Mouse (Mus musculus): ENCODE measurements around the gene Mybpc1. TPM values are rescaled to one million over a fixed set of nuclear protein-coding genes. Genes with fewer than 3 reads are reported as not detected.

The Mybpc1 gene
- polyA plus RNA-seq (2015; fragmentation: Nextera tagmentation; extraction: Ambion mirVana): 1.9 and 3.9 TPM in 2 replicates

GRCm38 (mm10) chr10:88604943-88605342 lies at the start of gene Mybpc1:
Gene Mybpc1, minus strand, starts transcription at chr10:88605152.
- no peak within 1 kb of the TSS for H3K4me2 ChIP-seq
- no peak within 1 kb of the TSS for H3K4me3 ChIP-seq (replicated peaks)
- H3K27me3 ChIP-seq (replicated peaks): no peaks in the 10 kb centered on the region
- no peak within 1 kb of the TSS for H3K9ac ChIP-seq
- no peaks in the 10 kb centered on the region for H3K9me3 ChIP-seq
- WGBS: 25% methylated on average over 16 of the region's 16 CpGs
- H3K27ac ChIP-seq: no peak within 1 kb of the TSS
- H3K36me3 ChIP-seq: no peaks in the 10 kb centered on the region
- no peak for ATAC-seq (ENCODE audit: insufficient read depth, low FRiP score, low read depth)
- no peaks in the 10 kb centered on the region for H3K4me1 ChIP-seq

- Histone ChIP-seq H3K9me3 (no peaks in the 10 kb centered on the region), H3K27me3 (replicated peaks) (no peaks in the 10 kb centered on the region), H3K9ac (no peak overlapping the region), H3K4me3 (replicated peaks) (no peak overlapping the region), H3K27ac (no peak overlapping the region), H3K36me3 (no peaks in the 10 kb centered on the region), H3K4me2 (no peak overlapping the region), H3K4me1 (no peaks in the 10 kb centered on the region)
- ATAC-seq (ENCODE audit: insufficient read depth, low FRiP score, low read depth): no peak
- 47% methylated on average over 5 of the region's 5 CpGs for WGBS
Observed at GRCm38 (mm10) chr10:88645448-88645847, 40.5 kb upstream of the Mybpc1 start.

GRCm38 (mm10) chr10:88631330-88631953 lies 26.5 kb upstream of the Mybpc1 start:
- Histone ChIP-seq H3K4me3 (replicated peaks) (no peak overlapping the region), H3K27ac (no peak overlapping the region), H3K27me3 (replicated peaks) (no peaks in the 10 kb centered on the region), H3K4me2 (no peak overlapping the region), H3K9ac (no peak overlapping the region), H3K4me1 (no peaks in the 10 kb centered on the region), H3K9me3 (no peaks in the 10 kb centered on the region), H3K36me3 (no peaks in the 10 kb centered on the region)
- no peak for ATAC-seq (ENCODE audit: insufficient read depth, low FRiP score, low read depth)
- WGBS: 42% methylated on average over 10 of the region's 10 CpGs

GRCm38 (mm10) chr10:88630663-88631329 lies 25.8 kb upstream of the Mybpc1 start:
- no peak overlapping the region for H3K27ac ChIP-seq
- no peak overlapping the region for H3K9ac ChIP-seq
- no peaks in the 10 kb centered on the region for H3K36me3 ChIP-seq
- WGBS: 75% methylated on average over 2 of the region's 2 CpGs
- no peak for ATAC-seq (ENCODE audit: insufficient read depth, low FRiP score, low read depth)
- H3K9me3 ChIP-seq: no peaks in the 10 kb centered on the region
- no peaks in the 10 kb centered on the region for H3K4me1 ChIP-seq
- no peaks in the 10 kb centered on the region for H3K27me3 ChIP-seq (replicated peaks)
- H3K4me3 ChIP-seq (replicated peaks): no peak overlapping the region
- H3K4me2 ChIP-seq: no peak overlapping the region

- no peak overlapping the region for H3K4me3 ChIP-seq (replicated peaks)
- H3K36me3 ChIP-seq: no peaks in the 10 kb centered on the region
- ATAC-seq (ENCODE audit: insufficient read depth, low FRiP score, low read depth): no peak
- 81% methylated on average over 4 of the region's 4 CpGs for WGBS
- H3K9me3 ChIP-seq: no peaks in the 10 kb centered on the region
- no peak overlapping the region for H3K27ac ChIP-seq
- H3K9ac ChIP-seq: no peak overlapping the region
- no peaks in the 10 kb centered on the region for H3K27me3 ChIP-seq (replicated peaks)
- H3K4me2 ChIP-seq: no peak overlapping the region
- H3K4me1 ChIP-seq: no peaks in the 10 kb centered on the region
Observed at GRCm38 (mm10) chr10:88627052-88627451, 22.1 kb upstream of the Mybpc1 start.

GRCm38 (mm10) chr10:88626176-88626575 lies 21.2 kb upstream of the Mybpc1 start:
- 80% methylated on average over 3 of the region's 3 CpGs for WGBS
- no peaks in the 10 kb centered on the region for H3K27me3 ChIP-seq (replicated peaks)
- ATAC-seq (ENCODE audit: insufficient read depth, low FRiP score, low read depth): no peak

GRCm38 (mm10) chr10:88624300-88624699 lies 19.3 kb upstream of the Mybpc1 start:
- ATAC-seq (ENCODE audit: insufficient read depth, low FRiP score, low read depth): no peak
- H3K27me3 ChIP-seq (replicated peaks): no peaks in the 10 kb centered on the region
- no peak overlapping the region for H3K4me2 ChIP-seq
- H3K9me3 ChIP-seq: no peaks in the 10 kb centered on the region
- H3K27ac ChIP-seq: no peak overlapping the region
- 85% methylated on average over 11 of the region's 11 CpGs for WGBS
- H3K9ac ChIP-seq: no peak overlapping the region
- no peak overlapping the region for H3K4me3 ChIP-seq (replicated peaks)
- H3K4me1 ChIP-seq: no peaks in the 10 kb centered on the region
- H3K36me3 ChIP-seq: no peaks in the 10 kb centered on the region

More at GRCm38 (mm10) chr10:88626176-88626575, 21.2 kb upstream of the Mybpc1 start:
- no peak overlapping the region for H3K4me2 ChIP-seq
- no peaks in the 10 kb centered on the region for H3K9me3 ChIP-seq
- H3K27ac ChIP-seq: no peak overlapping the region
- no peak overlapping the region for H3K9ac ChIP-seq
- H3K4me1 ChIP-seq: no peaks in the 10 kb centered on the region
- H3K4me3 ChIP-seq (replicated peaks): no peak overlapping the region
- no peaks in the 10 kb centered on the region for H3K36me3 ChIP-seq

- no peak overlapping the region for H3K9ac ChIP-seq
- no peaks in the 10 kb centered on the region for H3K4me1 ChIP-seq
- no peak for ATAC-seq (ENCODE audit: insufficient read depth, low FRiP score, low read depth)
- H3K27me3 ChIP-seq (replicated peaks): no peaks in the 10 kb centered on the region
- H3K4me2 ChIP-seq: no peak overlapping the region
- no peaks in the 10 kb centered on the region for H3K9me3 ChIP-seq
- H3K4me3 ChIP-seq (replicated peaks): no peak overlapping the region
- no peaks in the 10 kb centered on the region for H3K36me3 ChIP-seq
- H3K27ac ChIP-seq: no peak overlapping the region
- WGBS: 72% methylated on average over 16 of the region's 16 CpGs
Observed at GRCm38 (mm10) chr10:88622624-88623023, 17.7 kb upstream of the Mybpc1 start.

- no peak overlapping the region for H3K27ac ChIP-seq
- H3K4me1 ChIP-seq: no peaks in the 10 kb centered on the region
- H3K4me3 ChIP-seq (replicated peaks): no peak overlapping the region
- H3K36me3 ChIP-seq: no peaks in the 10 kb centered on the region
- no peak overlapping the region for H3K4me2 ChIP-seq
- H3K9ac ChIP-seq: no peak overlapping the region
- ATAC-seq (ENCODE audit: insufficient read depth, low FRiP score, low read depth): no peak
- no peaks in the 10 kb centered on the region for H3K9me3 ChIP-seq
- 92% methylated on average over 3 of the region's 3 CpGs for WGBS
- no peaks in the 10 kb centered on the region for H3K27me3 ChIP-seq (replicated peaks)
Observed at GRCm38 (mm10) chr10:88620809-88621208, 15.9 kb upstream of the Mybpc1 start.

- H3K27ac ChIP-seq: no peak overlapping the region
- no peaks in the 10 kb centered on the region for H3K27me3 ChIP-seq (replicated peaks)
- 78% methylated on average over 11 of the region's 11 CpGs for WGBS
- no peak overlapping the region for H3K4me2 ChIP-seq
- H3K9me3 ChIP-seq: no peaks in the 10 kb centered on the region
- no peaks in the 10 kb centered on the region for H3K36me3 ChIP-seq
- H3K4me1 ChIP-seq: no peaks in the 10 kb centered on the region
- H3K4me3 ChIP-seq (replicated peaks): no peak overlapping the region
- no peak for ATAC-seq (ENCODE audit: insufficient read depth, low FRiP score, low read depth)
- no peak overlapping the region for H3K9ac ChIP-seq
Observed at GRCm38 (mm10) chr10:88613051-88613450, 8.1 kb upstream of the Mybpc1 start.

GRCm38 (mm10) chr10:88606686-88607085 lies 1.7 kb upstream of the Mybpc1 start:
- H3K27me3 ChIP-seq (replicated peaks): no peaks in the 10 kb centered on the region
- 79% methylated on average over 7 of the region's 7 CpGs for WGBS

GRCm38 (mm10) chr10:88606065-88606464 lies 1.1 kb upstream of the Mybpc1 start:
- Histone ChIP-seq H3K9ac (no peak overlapping the region), H3K4me1 (no peaks in the 10 kb centered on the region), H3K4me3 (replicated peaks) (no peak overlapping the region), H3K27ac (no peak overlapping the region), H3K27me3 (replicated peaks) (no peaks in the 10 kb centered on the region), H3K36me3 (no peaks in the 10 kb centered on the region), H3K9me3 (no peaks in the 10 kb centered on the region), H3K4me2 (no peak overlapping the region)
- no peak for ATAC-seq (ENCODE audit: insufficient read depth, low FRiP score, low read depth)
- 73% methylated on average over 8 of the region's 8 CpGs for WGBS

More at GRCm38 (mm10) chr10:88606686-88607085, 1.7 kb upstream of the Mybpc1 start:
- Histone ChIP-seq H3K27ac (no peak overlapping the region), H3K9me3 (no peaks in the 10 kb centered on the region), H3K36me3 (no peaks in the 10 kb centered on the region), H3K4me1 (no peaks in the 10 kb centered on the region), H3K4me3 (replicated peaks) (no peak overlapping the region), H3K9ac (no peak overlapping the region), H3K4me2 (no peak overlapping the region)
- no peak for ATAC-seq (ENCODE audit: insufficient read depth, low FRiP score, low read depth)

Data from stomach, embryonic 15.5 days (tissue).